Mouse (Mus musculus) left cerebral cortex, postnatal 10 days (tissue): Measurements from ENCODE around the gene Csad. TPM values are rescaled to one million over a fixed set of nuclear protein-coding genes. Genes with fewer than 3 reads are reported as not detected.
"Not testable (repeated sequence)": the region's sequence is repeated elsewhere in the genome, so short reads cannot be mapped to it uniquely, and the experiment has no call there.

Experiments
- DNase-seq, 2 experiments: peaks; one replicate each; pipeline ENCODE4 v3.0.0; 2021 to 2022; ENCODE audit warnings: low spot score in 2 of 2, mixed read lengths in 1 of 2; ENCODE audit errors: extremely low spot score in 1 of 2
- intact Hi-C: fragments of 180-260 bp; cut with DNase I; formaldehyde crosslinking; loops from one replicate; pipeline ENCODE4 v1.15.1; 2025
- total RNA-seq, 2 experiments: library from RNA; stranded (reverse); gene quantifications; 2 replicates each; pipeline ENCODE4 v1.2.3; 2021

Gene Csad
- total RNA-seq, 2 experiments from 2014 or later, result 25.8 to 27.5 TPM

DNA sequence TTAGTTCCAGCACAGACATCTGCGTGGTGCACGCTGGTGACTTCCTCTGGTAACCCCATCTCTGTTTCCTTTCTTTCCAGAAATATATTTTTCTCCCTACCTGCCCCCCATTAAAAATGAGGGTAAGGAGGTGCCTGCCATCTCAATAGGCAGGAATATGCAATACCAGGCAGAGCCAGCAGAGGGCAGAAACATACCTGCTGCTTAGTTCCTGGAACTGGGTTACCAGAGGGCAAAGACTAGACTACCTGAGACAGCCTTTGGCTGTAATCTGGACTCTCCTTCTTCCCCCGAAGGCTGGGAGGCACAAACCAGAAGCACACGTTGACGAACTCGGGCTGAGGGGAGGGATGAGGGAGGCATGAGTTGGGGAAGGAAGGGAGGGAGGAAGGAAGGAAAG lies 26.2 kb downstream of the Csad start:
- intact Hi-C loops, result loop anchor here (2.0 kb wide), 1 partner anchor 47 kb away; no protein-coding TSS in a partner anchor
- peak; percentile 33 to 67 for DNase-seq

DNA sequence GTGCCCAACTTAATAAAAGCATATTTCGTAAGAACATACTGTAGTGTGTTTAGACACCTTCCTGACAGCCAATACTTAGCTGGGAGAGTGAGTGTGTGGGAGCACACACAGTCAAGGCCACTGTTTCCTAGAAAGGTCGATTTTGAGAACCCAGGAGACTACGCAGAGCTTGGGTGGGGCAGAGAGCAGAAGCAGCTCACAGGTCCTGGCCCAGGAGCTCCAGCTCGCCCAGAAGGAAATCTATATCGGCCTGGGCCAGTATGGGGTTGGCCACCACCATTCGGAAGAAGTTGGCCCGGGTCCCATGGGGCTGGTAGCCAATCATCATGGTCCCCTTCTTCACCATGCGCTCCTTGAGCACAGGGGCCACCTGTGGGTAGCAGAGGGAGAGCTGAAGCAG lies 27.1 kb downstream of the Csad start:
- intact Hi-C loops, result no loop called here

DNA sequence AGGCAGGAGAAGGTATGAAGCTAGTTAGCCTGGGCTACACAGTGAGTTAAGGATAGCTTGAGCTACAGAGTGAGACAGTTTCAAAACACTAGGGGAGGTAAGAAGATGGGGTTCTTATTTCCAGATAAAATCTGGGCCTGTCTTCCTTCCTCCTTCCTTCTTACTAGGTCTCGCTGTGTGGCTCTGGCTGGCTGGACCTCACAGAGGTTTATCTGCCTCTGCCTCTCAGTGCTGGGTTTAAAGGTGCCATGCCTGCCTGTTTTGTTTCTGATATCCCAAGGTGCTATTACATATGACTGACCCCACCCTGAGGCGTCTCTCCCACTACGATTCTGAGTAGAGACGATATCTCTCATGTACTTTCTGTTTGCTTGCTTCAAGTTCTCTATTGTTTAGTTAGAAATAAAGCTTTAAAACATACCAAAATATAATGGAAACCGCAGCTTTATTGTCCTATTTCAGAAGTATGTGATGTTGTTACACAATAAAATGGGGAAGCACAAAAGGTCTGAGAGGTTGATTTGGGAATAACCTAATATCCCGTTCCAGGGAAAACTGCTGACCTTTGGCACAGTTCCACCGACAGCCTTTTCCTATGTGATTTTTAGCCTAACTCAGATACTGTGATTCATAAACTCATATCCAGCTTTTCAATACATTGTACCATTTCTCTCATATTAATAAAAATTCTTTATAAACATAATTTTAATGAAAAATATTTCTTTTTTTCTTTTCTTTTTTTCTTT lies 27.8 kb downstream of the Csad start:
- DNase-seq, result no peak
- intact Hi-C loops, result no loop called here

More for the DNA sequence above, 27.1 kb downstream of the Csad start:
- no peak for DNase-seq

DNA sequence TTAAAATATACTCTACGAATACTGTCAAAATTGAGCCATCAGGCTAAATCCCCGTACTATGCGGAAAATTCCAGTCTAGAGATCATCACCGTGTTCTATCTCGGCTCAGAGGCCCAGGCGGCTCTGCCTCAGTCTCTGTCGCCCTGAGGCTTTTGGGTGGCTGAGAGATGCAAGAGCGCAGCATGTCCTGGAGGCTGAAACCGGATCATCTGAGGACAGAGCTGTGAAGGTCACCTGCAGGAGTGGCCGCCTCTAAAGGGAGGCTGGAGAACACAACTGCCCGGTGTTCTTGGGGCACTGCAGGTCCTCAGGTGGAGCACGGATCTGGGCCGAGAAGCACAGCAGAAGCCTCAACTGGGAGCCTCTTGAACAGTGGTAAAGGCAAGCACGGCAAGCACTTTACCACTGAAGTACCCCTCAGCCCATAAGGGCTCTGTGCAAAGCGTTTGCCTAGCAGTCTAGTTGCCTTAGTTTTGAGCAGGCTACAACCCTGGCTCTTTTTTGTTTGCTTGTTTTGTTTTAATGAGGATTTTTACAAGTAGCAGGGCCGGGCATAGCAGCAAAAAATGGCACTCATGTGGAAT lies 28.7 kb downstream of the Csad start:
- DNase-seq, result no peak
- intact Hi-C loops, result no loop called here

DNA sequence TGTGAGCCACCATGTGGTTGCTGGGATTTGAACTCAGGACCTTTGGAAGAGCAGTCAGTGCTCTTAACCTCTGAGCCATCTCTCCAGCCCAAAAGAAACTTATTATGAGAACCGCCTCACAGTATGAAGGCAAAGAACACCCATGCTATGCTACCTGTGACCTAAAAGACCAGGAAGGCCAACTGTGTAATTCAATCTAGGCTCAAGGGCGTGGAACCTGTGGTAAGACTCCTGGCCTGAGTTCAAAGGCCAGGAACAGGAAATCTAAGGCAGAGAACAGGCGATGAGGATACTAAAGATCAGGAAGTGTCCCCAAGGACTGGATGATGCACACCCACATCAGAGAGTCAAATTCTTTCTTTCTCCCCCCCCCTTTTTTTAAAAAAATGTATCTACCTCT lies 30.9 kb downstream of the Csad start:
- DNase-seq, result no peak
- intact Hi-C loops, result no loop called here

GRCm38 (mm10) chr15:102169064-102169463 lies 35.5 kb downstream of the Csad start:
- intact Hi-C loops, result no loop called here

GRCm38 (mm10) chr15:102167620-102168021 lies 36.9 kb downstream of the Csad start:
- no peak for DNase-seq
- intact Hi-C loops, result no loop called here

More at GRCm38 (mm10) chr15:102169064-102169463, 35.5 kb downstream of the Csad start:
- no peak for DNase-seq

DNA sequence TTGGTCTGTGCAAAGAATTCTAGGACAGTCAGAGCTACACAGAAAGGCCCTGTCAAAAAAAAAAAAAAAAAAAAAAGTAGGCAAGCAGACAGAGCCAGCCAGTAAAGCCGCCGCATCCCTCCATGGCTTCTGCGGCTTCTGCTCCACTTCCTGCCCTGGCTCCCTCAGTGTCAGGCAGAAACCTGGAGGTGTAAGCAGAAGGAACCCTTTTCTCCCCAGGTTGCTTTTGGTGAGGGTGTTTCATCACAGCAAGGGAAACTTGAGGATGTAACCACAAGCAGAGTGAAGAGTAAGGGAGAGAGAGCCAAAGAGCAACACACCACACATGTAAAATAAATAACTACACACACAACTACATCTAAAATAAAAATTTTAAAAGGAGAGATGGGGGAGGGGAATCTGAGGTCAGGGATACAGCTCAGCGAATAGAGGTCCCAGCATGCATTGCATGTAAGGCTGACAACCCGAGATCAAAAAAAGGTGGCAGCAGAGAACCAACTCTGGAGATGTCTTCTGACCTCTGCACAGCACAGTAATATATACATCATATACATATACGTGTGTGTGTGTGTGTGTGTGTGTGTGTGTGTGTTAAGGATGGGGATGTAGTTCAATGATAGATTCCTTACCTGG lies 38.9 kb downstream of the Csad start:
- intact Hi-C loops, result no loop called here
- DNase-seq, result no peak

DNA sequence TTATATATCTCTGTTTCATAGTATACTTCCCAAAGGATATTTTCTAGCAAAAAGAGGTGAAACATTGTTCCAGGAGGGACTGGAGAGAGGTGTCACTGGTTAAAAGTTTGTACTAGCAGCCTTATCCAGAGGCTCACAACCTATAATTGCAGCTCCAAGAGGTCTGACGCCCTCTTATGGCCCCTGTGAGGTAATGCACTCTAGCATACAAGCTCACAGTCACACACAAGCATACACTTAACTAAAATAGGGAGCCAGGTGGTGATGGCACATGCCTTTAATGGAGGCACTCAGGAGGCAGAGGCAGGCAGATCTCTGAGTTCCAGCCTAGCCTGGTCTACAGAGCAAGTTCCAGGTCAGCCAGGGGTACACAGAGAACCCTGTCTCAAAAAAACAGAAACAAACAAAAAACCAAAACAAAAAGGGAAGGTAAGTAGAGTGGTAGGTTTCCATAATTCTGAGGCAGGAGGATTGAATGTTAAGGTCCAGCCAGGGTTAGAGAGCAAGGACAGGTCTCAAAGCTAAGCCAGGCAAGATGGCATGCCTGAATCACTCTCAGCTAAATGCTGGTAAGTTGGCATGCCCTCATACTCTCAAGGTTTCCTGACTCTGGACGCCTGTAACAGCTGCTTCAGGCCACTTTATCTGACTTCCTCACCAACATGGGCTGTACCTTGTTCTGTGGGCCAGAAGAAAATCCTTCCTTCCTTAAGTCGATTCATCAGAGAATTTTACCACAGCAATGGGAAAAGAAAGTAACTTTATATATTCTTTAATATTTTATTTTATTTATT lies 40.4 kb downstream of the Csad start:
- intact Hi-C loops, result no loop called here
- DNase-seq, result no peak

DNA sequence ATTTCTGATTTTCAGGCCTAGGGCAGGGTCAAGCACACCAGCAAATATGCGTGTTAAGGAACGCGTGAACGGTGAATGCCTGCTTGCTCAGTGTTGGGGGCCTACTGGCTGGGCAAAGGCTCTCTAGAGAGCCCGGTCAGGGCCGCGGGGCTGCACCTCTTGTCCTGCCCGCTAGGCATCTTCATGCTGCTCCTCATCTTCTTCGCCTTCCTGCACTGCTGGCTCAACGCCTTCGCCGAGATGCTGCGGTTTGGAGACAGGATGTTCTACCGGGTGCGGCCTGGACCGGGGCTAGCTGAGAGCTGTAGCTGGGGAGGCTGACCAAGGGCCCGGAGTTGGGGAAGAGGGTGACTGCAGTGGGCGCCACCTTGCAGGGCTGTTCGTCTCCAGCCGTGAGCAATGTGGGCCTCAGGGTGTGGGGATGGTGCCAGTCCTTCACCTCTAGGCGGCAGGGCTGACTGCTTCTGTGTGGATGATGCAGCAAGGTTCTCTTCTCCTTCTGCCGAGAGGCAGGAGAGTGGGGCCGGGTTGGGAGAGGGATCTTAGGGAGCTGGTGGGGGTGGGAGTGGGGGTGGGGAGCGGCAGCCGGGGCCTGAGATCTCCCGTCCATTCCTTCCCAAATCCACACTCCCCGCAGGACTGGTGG lies 44.0 kb downstream of the Csad start:
- intact Hi-C loops, result no loop called here
- no peak for DNase-seq

DNA sequence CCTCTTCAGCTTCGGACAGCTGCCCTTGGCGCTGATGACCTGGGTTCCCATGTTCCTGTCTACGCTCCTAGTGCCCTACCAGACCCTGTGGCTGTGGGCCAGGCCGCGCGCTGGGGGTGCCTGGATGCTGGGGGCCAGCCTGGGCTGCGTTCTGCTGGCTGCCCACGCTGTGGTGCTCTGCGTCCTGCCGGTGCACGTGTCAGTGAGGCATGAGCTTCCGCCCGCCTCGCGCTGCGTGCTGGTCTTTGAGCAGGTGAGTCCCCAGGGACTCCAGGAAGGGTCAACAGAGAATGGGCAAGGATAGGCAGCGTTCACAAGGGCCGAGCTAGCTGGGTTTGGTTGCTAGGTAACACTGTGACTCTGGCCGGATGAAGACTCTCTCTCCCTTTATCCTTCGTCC lies 47.7 kb downstream of the Csad start:
- DNase-seq, result no peak
- intact Hi-C loops, result no loop called here

DNA sequence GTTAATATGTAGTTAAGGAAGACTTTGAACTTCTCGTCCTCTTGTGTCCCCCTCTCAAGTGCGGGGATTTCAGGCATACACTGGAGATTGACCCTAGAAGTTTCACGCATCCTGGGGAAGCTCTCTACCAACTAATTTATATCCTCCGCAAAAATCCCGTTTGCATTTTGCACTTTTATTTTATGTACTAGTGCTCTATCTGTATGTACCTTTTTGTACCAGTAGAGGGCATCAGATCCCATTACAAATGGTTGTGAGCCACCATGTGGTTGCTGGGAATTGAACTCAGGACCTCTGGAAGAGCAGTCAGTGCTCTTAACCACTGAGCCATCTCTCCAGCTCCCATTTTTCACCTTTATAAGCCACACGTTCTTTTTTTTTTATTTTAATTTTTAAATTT lies 49.5 kb downstream of the Csad start:
- intact Hi-C loops, DNase-seq: not testable (repeated sequence)

GRCm38 (mm10) chr15:102152646-102153045 lies 51.9 kb downstream of the Csad start:
- intact Hi-C loops, result no loop called here
- DNase-seq, result no peak

DNA sequence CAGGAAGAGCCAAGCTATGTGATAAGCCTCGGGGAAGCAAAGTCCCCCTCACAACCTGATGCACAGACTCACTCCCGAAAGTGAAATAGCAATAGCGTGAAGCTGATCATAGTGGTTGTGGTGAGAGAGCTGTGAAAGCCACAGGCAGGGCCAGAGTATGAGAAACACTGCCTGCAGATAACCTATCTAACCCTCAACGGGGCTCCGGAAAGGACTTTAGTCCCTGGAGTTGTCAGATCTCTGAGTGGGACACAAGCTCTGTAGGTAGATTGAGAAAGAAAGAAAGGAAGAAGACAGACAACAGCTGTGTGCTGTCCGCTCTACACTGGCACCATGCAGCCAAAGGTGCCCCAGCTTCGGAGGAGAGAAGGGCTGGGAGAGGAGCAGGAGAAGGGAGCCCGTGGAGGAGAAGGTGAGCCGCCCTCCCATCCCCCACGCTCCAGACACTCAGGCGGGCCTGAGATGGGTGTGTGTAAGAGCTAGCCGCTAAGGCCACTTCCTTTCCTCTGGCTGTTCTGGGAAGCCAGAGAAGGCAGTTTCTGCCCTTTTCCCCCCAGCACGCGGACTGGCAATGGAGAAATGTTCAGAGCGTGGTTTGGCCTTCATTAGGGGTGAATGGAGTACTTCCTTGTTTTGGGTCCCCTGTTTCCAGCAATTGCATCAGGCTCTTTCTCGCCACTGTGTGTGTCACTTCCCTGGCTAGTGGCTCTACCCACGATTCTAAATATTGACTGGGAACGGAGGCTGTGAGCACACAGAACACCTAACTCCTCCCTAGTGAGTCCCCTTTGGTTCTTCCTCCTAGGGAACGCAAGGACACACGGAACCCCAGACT lies 54.0 kb downstream of the Csad start, which contains the start of gene Soat2:
TSS of gene Soat2 (plus strand) at position 226 of the 835 bp plus-strand sequence.
- intact Hi-C loops, result no loop called here

GRCm38 (mm10) chr15:102149561-102149960 lies 55.0 kb downstream of the Csad start:
- intact Hi-C loops, result no loop called here
- DNase-seq, result no peak

More for the DNA sequence above, 54.0 kb downstream of the Csad start, which contains the start of gene Soat2:
- DNase-seq, result peak in 1 of 2 experiments; percentile 51

GRCm38 (mm10) chr15:102147674-102148402 lies 56.7 kb downstream of the Csad start:
- DNase-seq, result no peak
- intact Hi-C loops, result no loop called here

- intact Hi-C loops, result no loop called here
- DNase-seq, result peak; percentile 29 to 37
Measured at GRCm38 (mm10) chr15:102146882-102147281, 57.6 kb downstream of the Csad start.
